Mouse (Mus musculus) spleen, adult 2 months (tissue): Measurements from ENCODE around the gene Zbtb16.

Experiments
- CTCF ChIP-seq: fragments of 200-500 bp; IDR thresholded peaks from 2 replicates; pipeline ENCODE4 v1.5.1; 2011; ENCODE audit warnings: mild to moderate bottlenecking, inconsistent platforms; ENCODE audit not compliant: insufficient read depth, insufficient read length, insufficient replicate concordance; ENCODE audit errors: extremely low read depth
- POLR2A ChIP-seq: fragments of 200-500 bp; IDR thresholded peaks from 2 replicates; pipeline ENCODE4 v1.6.1; 2011; ENCODE audit warnings: low read depth, low read length, inconsistent platforms

- TF ChIP-seq POLR2A (no peak), CTCF (no peak)
Measured at GRCm38 (mm10) chr9:48866523-48867121, 30.6 kb upstream of the Zbtb16 start.
